Mouse (Mus musculus) olfactory bulb, adult 2 months (tissue): ENCODE results near the gene Abhd14a. TPM values are rescaled to one million over a fixed set of nuclear protein-coding genes. Genes with fewer than 3 reads are reported as not detected.

Experiments
- H3K27ac ChIP-seq: fragments of 200-500 bp; 2 replicates; pipeline ENCODE4 v1.5.1; 2012; ENCODE audit warnings: low read depth, low read length; ENCODE audit not compliant: insufficient read depth
- H3K4me1 ChIP-seq: fragments of 200-500 bp; 2 replicates; pipeline ENCODE4 v1.6.1; 2012; ENCODE audit warnings: low read length; ENCODE audit not compliant: control insufficient read depth, insufficient read depth
- H3K4me3 ChIP-seq: fragments of 200-500 bp; 2 replicates; pipeline ENCODE4 v1.5.1; 2012; ENCODE audit warnings: mild to moderate bottlenecking, low read depth, low read length, moderate library complexity; ENCODE audit not compliant: insufficient read depth
- CTCF ChIP-seq: fragments of 200-500 bp; IDR thresholded peaks from 2 replicates; pipeline ENCODE4 v1.5.1; 2012; ENCODE audit warnings: low read depth, mild to moderate bottlenecking, low read length, moderate library complexity; ENCODE audit not compliant: insufficient read depth
- POLR2A ChIP-seq: fragments of 200-500 bp; IDR thresholded peaks from 2 replicates; pipeline ENCODE4 v1.6.1; 2012; ENCODE audit warnings: mild to moderate bottlenecking, low read depth, low read length, moderate library complexity; ENCODE audit not compliant: insufficient read depth
- WGBS: fragments of 180-500 bp; shearing (Covaris S2); methylation state at CpG from one replicate; pipeline ENCODE4 v1.1.7; 2018; 5-methylcytosine and 5-hydroxymethylcytosine counted together
- polyA plus RNA-seq: library from polyadenylated mRNA; stranded (reverse); fragments of >200 nt; gene quantifications from 2 replicates; pipeline ENCODE4 v1.2.4, GENCODE M21; 2012; ENCODE audit warnings: low replicate concordance; ENCODE audit not compliant: missing spikeins, insufficient read depth, insufficient read length

Abhd14a gene
- polyA plus RNA-seq, 1 experiment = not detected

- H3K27ac ChIP-seq = no peak overlapping the region
- no peak for TF ChIP-seq CTCF
- no peak for TF ChIP-seq POLR2A
- no peak overlapping the region for H3K4me3 ChIP-seq
- 83% methylated on average over 9 of the region's 9 CpGs for WGBS
- peaks cover 43% of the 10 kb centered on the region for H3K4me1 ChIP-seq
Observed at GRCm38 (mm10) chr9:106398667-106399311, 48.7 kb downstream of the Abhd14a start.

GRCm38 (mm10) chr9:106397733-106398132 is 49.7 kb downstream of the Abhd14a start:
- no peak overlapping the region for H3K27ac ChIP-seq
- 99% methylated on average over 4 of the region's 4 CpGs for WGBS
- no peak for TF ChIP-seq CTCF
- TF ChIP-seq POLR2A = no peak
- peaks cover 43% of the 10 kb centered on the region for H3K4me1 ChIP-seq
- H3K4me3 ChIP-seq = no peak overlapping the region

DNA sequence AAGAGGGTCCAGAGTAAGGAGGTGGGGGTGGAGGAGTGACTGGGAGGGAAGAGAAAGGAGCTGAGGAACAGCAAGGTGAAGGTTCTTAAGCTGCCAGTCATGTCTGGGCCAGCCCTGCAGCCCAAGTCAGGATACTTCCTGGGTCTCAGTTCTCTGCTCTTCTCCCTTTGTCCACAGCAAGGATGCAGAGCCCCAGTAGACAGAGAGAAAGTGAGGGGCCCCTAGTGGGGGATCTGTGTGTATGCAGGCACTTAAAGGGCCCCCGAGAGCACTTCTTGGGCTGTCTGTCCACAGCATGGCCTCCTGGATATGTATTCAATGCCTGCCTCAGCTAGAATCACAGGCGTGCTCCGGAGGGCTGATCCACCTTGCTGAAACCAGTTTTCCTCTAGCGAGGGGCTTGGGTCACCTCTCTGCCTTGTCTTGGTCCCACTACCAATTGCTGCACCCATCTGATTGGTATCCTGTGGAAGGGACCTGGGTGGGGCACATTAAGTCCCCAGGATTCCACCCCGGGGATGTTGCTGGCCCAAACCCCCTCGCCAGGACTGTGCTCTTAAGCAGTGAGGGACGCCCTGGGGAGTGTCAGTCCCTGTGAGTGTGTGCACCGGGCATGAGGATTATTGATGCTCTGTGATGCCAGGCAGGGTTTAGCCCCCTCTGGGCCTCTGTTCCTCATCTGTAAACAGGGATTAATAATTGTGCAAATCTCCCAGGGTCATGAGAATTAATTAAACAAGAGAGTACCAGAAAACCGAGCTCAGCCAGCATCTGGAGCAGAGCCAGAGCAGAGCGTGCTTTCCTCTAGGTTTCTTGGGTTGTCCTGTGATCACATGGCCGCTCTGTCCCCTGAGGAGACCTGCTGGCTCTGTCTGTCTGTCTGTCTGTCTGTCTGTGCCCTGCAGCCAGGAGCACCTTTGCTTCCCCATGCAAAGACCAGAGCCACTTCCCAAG is 52.6 kb downstream of the Abhd14a start:
- TF ChIP-seq POLR2A (no peak), CTCF (no peak)
- 61% methylated on average over 11 of the region's 11 CpGs for WGBS
- H3K27ac ChIP-seq = no peak overlapping the region
- peaks cover 26% of the 10 kb centered on the region for H3K4me1 ChIP-seq
- H3K4me3 ChIP-seq = no peak overlapping the region

- Histone ChIP-seq H3K4me1 (peaks cover 24% of the 10 kb centered on the region), H3K27ac (no peak overlapping the region), H3K4me3 (no peak overlapping the region)
- WGBS = 57% methylated on average over 8 of the region's 8 CpGs
- no peak for TF ChIP-seq CTCF
- TF ChIP-seq POLR2A = no peak
Observed at GRCm38 (mm10) chr9:106393548-106393947, 53.9 kb downstream of the Abhd14a start.

DNA sequence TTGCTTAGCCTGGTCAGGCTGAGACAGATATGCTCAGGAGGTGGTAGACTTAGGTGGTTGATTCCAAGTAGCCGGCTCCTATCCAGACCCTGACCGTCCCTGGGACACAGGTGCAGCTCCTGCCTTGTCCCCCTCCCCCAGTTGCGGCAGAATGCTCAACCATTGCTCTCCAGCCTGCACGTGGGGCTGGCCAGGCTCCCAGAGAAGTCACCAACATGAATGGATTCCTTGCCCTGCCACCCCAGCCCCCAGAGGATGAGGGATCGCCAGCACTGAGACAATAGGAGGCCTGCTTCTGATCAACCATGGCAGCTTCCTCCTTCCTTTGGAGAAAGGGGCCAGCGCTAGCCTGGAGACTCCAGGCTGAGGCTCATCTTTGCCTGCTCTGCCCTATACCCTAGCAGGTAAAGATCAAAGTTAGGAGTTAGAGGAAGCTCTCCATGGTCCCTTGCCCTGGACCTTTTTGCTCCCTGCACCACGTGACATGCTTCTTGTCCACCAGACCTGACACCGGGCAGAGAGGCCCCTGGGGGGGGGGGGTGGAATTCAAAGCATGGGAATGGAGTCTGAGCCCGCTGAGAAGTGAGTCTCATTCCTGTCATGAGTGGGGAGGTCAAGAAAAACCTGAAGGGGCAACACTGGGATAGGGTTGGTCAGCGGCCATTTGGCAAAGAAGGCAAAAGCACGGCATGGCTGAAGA is 54.5 kb downstream of the Abhd14a start:
- no peak overlapping the region for H3K27ac ChIP-seq
- H3K4me1 ChIP-seq = peaks cover 24% of the 10 kb centered on the region
- TF ChIP-seq POLR2A = no peak
- TF ChIP-seq CTCF = no peak
- no peak overlapping the region for H3K4me3 ChIP-seq
- 69% methylated on average over 11 of the region's 11 CpGs for WGBS

Other genes with a start within 250 kb of the Abhd14a start
- not detected in 2 replicates for gene Ppm1m, start 247.9 kb downstream of the Abhd14a start, polyA plus RNA-seq
- not detected in 2 replicates for gene Twf2, start 244.6 kb downstream of the Abhd14a start, polyA plus RNA-seq
- gene Tlr9, start 225.1 kb downstream of the Abhd14a start, polyA plus RNA-seq = not detected in 2 replicates
- gene Alas1, start 199.0 kb downstream of the Abhd14a start, polyA plus RNA-seq = not detected in 2 replicates
- gene Poc1a, start 166.6 kb downstream of the Abhd14a start, polyA plus RNA-seq = not detected in 2 replicates
- gene Dusp7, start 79.0 kb downstream of the Abhd14a start, polyA plus RNA-seq = not detected in 2 replicates
- gene Rpl29, start 18.2 kb downstream of the Abhd14a start, polyA plus RNA-seq = not detected in 2 replicates
- not detected in 2 replicates for gene Acy1, start 9.4 kb downstream of the Abhd14a start, polyA plus RNA-seq
- gene Abhd14b, start 219 bp downstream of the Abhd14a start, polyA plus RNA-seq = not detected in 2 replicates
- gene Pcbp4, start 5.6 kb upstream of the Abhd14a start, polyA plus RNA-seq = not detected in 2 replicates
- not detected in 2 replicates for gene Gpr62, start 18.3 kb upstream of the Abhd14a start, polyA plus RNA-seq
- gene Rrp9, start 28.3 kb upstream of the Abhd14a start, polyA plus RNA-seq = not detected in 2 replicates
- gene Parp3, start 29.3 kb upstream of the Abhd14a start, polyA plus RNA-seq = not detected in 2 replicates
- not detected in 2 replicates for gene Iqcf1, start 52.3 kb upstream of the Abhd14a start, polyA plus RNA-seq
- not detected in 2 replicates for gene Iqcf5, start 66.9 kb upstream of the Abhd14a start, polyA plus RNA-seq
- not detected in 2 replicates for gene Iqcf3, start 114.0 kb upstream of the Abhd14a start, polyA plus RNA-seq
- gene Iqcf4, start 123.3 kb upstream of the Abhd14a start, polyA plus RNA-seq = not detected in 2 replicates
- gene Iqcf6, start 178.9 kb upstream of the Abhd14a start, polyA plus RNA-seq = not detected in 2 replicates
- gene Grm2, start 208.4 kb upstream of the Abhd14a start, polyA plus RNA-seq = not detected in 2 replicates
- gene Tex264, start 238.2 kb upstream of the Abhd14a start, polyA plus RNA-seq = not detected in 2 replicates